Mouse (Mus musculus): ENCODE results near the gene Hoxd9. TPM values are rescaled to one million over a fixed set of nuclear protein-coding genes. Genes with fewer than 3 reads are reported as not detected.

Gene Hoxd9
- total RNA-seq, 2 experiments from 2014 or later = not detected

DNA sequence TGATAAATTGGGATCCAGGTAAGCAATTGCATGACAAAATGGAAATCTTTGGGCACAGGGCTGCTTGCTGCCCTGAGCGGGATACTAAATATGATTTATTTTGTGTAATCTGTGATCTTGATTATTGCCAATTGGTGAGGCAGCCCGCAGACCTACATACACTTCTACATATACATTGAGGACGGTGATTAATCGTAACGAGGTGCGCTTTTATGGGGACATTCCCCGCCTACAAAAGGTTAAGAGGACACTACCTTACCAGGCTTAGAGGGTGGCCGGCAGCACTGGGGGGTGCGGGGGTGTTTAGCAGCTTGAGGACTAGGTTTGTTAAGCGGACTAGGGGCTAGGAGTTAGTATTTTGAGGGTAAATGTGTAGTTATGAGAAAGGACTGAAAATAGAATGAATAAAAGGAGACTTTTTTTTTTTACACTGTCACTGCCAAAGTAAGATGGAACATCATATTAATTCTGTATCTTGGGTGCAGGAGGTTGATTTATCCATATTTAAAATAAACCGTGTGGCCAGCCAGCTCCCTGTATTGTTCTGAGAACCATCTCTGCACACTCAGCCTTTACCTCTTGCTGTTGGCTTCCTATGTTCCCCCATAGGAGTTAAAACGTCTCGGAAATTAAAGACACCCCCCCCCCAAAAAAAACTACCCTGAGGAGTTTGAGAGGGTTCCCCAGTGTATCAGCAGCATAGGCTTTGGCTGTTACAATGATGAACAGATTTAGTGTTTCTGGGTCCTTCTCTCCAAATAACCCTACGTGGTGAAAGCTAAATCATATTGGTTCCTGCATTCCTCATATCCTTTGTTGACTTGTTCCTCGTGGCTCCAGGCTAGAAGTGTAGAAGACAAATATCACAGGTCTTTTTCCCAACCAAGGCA is 39.4 kb downstream of the Hoxd9 start:
- intact Hi-C loops (cut with DNase I) = no loop called here
- no peak for DNase-seq (ENCODE audit: low spot score in 2 of 2)

DNA sequence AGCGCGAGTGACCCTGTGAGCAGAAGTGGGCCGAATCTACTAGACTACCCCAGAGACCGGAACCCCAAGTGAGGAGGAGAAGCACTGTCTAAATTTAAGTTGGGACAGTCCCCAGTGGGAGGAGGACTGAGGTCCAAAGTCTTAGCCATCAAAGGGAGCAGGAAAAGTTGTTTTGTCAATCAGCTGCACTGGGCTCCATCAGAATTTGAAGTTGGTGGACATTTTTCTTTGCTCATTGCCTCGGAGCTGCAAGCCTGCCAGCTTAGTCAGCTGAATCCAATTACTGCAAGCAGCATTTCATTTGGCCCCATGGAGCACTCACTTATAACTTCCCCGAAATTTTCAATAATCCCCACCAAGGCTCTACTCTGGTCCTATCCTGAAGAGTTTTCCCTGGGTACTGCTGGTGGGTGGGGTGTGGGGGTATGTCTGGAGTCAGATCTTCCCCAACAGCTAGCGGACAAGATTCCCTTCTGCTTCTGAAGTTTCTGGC is 40.1 kb downstream of the Hoxd9 start:
- DNase-seq (ENCODE audit: low spot score in 2 of 2) = no peak
- intact Hi-C loops (cut with DNase I) = no loop called here

DNA sequence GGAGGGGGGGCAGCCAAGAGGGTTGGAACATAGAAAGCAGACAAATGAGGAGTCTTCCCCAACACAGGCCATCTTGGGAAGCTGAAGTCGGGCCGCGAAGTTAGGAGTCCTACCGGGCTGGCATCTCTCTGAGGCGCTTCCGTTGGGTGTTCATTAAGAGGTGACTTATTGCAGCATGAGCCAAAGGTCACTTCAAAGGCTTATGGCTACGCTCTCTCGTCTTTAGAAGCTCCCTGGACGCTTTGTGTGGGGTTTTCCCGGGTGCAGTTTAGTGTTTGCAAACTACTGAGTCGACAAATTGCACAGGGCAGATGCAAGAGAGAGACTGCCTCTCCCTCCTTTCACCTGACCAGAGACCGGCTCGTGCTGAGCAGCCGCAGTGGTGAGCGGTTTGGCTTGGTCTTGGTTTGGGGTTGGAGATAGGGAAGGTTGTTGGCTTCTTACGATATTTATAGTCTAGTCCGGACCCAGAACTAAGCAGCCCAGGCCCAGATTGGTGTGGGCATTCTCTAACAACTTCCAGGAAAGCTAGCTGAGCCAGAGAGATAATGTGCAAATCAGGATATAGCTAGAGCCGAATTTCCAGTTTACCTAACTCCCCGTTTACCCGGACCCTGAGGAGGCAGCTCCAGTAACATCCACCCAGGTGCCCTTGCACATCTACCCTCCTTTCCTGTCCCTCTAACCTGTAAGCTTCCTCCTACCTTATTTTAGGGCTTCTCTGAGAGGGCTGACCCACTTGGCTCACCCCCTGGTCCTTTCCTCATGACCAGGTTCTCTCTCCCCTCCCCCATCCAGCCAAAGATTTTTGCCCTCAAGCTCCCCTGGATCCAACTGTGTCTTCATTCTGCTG is 41.3 kb downstream of the Hoxd9 start:
- intact Hi-C loops (cut with DNase I) = no loop called here
- no peak for DNase-seq (ENCODE audit: low spot score in 2 of 2)

DNA sequence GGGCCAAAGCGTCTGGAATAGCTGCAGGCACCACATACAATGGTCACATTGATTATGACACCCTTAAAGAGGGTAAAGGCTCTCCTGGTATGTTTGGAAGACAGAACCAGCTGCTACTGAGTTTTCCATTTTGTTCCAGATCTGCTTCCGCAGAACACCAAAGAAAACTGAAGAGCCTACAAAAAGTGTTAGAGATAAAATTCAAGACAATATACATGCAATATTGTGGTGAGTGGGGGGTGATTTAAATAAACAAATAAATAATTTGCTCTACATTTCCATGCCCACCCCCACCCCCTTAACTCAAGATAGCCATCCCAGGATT is 41.9 kb downstream of the Hoxd9 start:
- DNase-seq (ENCODE audit: low spot score in 2 of 2) = no peak
- intact Hi-C loops (cut with DNase I) = no loop called here

DNA sequence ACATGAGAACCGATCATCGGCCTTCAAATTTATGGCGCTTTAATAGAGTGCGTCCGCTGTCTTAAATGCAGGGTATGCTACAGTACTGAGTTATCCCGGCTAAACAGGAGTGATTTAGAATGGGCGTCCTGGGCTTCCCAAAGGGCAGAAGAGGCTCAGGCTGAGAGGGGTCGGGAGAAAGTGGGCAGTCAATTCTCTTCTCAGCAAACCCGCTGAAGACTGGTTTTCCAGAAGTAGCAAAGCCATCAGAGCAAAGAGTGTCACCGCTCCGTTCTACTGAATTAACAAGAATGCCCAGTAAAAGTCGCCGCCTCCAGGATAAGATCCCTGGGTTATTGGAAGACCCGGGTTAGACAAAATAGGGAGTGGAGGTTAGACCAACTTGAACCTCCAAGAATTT is 42.3 kb downstream of the Hoxd9 start:
- DNase-seq (ENCODE audit: low spot score in 2 of 2) = no peak
- intact Hi-C loops (cut with DNase I) = loop anchor here (10.0 kb wide), 1 partner anchor 675 kb away; no protein-coding TSS in a partner anchor

DNA sequence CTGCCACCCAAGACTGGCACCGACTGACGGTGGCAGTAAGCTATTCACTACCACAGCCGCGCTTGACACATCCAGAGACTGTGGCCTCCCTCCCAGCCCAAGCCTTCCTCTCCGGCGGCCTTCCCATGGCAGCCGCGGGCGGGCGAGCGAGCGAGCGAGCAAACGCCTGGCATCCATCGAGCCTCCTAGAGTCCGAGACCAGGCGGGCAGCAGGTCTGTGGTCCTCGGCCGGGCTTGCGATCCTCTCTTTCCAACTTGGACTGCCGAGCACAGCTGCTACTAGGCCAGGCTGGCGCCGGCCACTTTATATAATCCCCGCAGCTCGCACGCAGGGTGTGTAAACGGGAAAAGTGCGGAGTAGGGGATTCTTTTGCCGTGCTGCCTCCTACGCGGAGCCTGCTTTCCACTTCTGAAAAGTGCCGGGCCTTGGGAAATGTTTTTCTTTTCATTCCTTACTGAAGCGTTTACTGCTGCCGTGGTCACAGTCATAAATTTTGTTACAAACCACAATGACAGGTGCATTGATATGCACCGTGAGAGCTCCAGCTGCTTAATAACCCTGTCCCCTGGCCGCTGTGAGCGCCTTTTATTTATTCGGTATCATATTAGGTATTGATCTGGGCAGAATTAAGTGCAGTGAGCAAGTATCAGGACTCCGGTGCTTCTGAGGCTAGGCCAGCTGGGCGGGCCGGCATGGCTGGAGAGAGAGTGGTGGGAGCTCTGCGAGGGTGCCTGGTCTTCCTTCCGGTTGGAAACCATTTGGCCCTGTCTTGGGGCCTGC is 43.0 kb downstream of the Hoxd9 start:
- no peak for DNase-seq (ENCODE audit: low spot score in 2 of 2)
- intact Hi-C loops (cut with DNase I) = loop anchor here (10.0 kb wide), 1 partner anchor 676 kb away; no protein-coding TSS in a partner anchor

DNA sequence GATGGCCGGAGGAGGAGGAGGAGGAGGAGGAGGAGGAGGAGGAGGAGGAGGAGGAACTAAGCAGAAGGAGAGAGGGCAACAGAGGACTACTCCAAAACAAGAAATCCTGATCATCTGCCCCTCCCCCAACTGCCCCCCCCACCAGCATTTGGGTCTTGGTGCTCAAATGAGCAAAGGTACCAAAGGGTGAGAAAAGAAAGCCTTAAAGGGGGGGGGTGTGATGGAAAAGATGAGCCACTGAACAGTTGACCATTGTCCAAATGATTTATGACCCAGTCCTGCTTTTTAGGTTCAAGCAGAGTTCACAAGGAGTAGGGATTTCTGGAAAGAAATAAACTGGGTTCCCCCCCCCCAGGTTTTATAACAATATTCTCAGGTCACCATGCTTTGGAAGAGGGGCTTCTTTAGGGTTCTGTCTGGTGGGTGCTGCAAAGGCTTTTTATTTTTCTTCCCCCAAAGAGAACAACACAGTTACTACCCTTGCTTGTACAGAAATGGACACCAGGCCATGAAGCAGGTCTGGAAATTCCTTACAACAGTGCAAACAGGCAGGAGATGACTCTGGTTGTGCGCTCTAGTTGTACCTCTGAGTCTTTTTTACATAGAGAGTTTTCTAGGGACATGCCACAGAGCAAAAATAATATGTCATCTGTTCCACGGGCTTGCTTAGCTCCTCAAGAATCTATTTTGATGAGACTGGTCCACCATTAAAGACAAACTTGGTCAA is 43.9 kb downstream of the Hoxd9 start:
- no peak for DNase-seq (ENCODE audit: low spot score in 2 of 2)
- intact Hi-C loops (cut with DNase I) = loop anchor here (10.0 kb wide), 1 partner anchor 677 kb away; no protein-coding TSS in a partner anchor

DNA sequence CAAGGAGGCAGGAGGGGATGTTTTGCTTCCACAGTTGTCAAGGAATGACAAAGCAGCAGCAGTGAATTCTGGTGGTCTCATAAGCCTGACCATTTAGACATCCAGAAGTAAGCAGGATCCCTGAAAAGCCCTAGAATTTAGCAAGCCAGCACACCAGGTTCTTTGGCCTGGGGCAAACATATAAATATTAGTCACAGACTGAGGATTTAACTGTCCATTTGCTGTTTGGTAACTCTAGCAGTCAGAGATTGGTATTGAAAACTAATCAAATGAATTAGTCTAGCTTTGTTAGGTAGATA is 44.4 kb downstream of the Hoxd9 start:
- intact Hi-C loops (cut with DNase I) = loop anchor here (10.0 kb wide), 1 partner anchor 677 kb away; no protein-coding TSS in a partner anchor
- DNase-seq (ENCODE audit: low spot score in 2 of 2) = no peak

DNA sequence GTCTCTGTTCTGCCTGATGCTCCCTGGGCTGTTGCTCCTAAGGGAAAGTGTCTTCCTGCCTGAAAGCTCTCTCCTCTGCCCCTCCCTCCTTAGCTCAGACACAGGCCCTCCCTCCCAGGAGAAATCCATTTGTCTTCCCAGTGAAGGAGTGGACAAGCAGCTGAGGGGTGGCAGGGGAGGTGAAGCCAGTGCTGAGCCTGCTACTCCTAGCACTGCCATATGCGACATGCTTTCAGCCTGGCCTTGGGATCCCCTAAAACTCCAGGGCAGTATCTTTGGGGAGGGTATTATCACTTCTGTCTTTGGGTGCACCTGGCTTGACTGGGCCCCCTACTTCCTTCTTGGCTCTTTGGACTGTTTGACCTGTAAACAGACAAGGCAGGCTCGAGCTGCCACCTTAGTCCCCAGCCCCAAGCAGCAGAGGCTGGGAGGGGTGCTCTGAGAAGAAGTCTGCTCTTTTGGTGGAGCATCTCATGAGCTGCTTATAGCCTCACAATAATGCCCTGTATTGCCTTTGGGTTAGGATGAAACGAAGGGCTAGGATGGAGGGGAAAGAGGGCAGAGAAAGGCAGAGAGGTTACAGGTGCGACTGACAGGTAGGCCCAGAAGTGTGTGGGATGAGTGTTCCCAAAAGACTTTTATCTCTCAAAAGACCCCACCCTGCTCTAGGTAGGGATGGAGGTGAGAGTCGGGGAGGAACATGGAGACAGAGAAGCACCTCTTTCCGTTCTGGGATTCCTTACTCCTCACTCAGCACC is 48.2 kb downstream of the Hoxd9 start:
- intact Hi-C loops (cut with DNase I) = loop anchor here (10.0 kb wide), 1 partner anchor 681 kb away; no protein-coding TSS in a partner anchor
- DNase-seq (ENCODE audit: low spot score in 2 of 2) = no peak

DNA sequence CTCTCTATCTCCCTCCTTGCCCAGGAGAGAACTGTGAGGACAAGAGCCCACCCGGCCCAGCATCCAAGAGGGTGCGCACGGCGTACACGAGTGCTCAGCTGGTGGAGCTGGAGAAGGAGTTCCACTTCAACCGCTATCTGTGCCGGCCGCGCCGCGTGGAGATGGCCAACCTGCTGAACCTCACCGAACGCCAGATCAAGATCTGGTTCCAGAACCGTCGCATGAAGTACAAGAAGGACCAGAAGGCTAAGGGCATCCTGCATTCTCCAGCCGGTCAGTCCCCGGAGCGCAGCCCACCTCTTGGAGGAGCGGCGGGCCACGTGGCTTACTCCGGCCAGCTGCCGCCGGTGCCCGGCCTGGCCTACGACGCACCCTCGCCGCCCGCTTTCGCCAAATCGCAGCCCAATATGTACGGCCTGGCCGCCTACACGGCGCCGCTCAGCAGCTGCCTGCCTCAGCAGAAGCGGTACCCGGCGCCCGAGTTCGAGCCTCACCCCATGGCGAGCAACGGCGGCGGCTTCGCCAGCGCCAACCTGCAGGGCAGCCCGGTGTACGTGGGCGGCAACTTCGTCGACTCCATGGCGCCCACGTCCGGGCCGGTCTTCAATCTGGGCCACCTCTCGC is 48.9 kb downstream of the Hoxd9 start:
- DNase-seq (ENCODE audit: low spot score in 2 of 2) = no peak
- intact Hi-C loops (cut with DNase I) = loop anchor here (10.0 kb wide), 1 partner anchor 682 kb away; no protein-coding TSS in a partner anchor

DNA sequence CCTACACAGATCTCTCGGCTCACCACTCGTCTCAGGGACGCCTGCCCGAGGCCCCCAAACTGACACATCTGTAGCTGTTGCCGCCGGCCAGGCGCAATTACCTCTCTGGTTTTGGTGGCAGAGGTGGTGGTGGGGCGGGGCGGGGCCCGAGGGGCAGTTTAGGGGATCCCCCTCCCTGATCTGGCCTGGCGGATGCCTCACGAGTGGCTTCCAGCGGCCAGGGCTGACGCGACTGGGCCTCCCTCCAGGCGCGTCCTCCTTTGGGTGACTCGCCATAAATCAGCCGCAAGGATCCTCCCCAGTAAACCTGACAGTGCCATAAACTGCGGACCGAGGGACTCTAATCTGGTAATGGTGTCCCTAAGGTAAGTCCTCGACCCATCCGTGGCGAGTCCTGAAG is 49.5 kb downstream of the Hoxd9 start:
- DNase-seq (ENCODE audit: low spot score in 2 of 2) = no peak
- intact Hi-C loops (cut with DNase I) = loop anchor here (10.0 kb wide), 1 partner anchor 682 kb away; no protein-coding TSS in a partner anchor

DNA sequence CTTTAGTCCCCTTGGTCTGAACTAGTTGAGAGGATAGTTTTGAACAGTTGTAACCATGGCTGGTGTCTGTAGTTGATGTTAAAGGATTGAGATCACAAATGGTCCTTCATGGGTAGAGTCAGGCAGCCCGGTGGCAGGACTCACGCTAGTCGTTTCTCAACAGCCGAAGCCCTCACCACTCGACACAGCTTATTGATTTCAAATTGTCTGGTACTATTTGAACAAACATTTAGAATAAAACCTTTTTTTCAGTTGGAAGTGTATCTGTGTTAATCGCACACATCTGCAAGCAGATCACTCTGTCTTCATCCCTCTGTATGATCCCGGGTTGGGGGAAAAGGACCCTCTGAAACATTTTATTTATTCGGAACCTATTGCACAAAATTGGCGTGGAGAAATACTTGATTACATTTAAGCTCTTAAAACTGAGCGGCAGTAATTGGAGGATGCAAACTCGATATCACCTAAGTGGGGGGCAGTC is 50.2 kb downstream of the Hoxd9 start:
- intact Hi-C loops (cut with DNase I) = loop anchor here (10.0 kb wide), 1 partner anchor 683 kb away; no protein-coding TSS in a partner anchor
- no peak for DNase-seq (ENCODE audit: low spot score in 2 of 2)

DNA sequence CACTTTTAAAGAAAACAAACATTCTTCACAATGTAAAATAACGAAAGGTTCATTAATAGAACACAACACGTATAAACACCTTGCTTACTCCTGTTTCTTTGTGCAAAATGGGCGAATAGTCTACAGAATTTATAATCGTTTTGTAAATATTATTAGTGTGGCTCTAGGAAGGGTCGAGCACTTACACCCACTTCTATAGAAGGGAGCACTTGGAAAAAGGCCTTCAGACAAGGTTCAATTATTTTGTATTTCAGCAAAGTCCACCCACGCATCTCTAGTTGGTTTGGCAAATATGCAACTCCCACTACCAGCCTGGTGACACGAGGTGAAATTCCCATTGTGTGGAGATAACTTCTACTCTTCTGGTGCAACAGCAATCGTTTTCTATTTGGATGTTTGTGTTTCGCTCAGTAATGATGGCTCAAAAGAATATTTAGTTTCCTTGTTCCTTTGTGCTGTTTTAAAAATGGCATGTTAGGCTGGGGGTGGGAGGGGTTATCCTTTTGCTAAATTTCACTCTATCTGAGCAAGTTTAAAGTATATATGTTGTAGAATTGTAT is 51.0 kb downstream of the Hoxd9 start:
- intact Hi-C loops (cut with DNase I) = loop anchor here (10.0 kb wide), 1 partner anchor 684 kb away; no protein-coding TSS in a partner anchor
- DNase-seq (ENCODE audit: low spot score in 2 of 2) = no peak

DNA sequence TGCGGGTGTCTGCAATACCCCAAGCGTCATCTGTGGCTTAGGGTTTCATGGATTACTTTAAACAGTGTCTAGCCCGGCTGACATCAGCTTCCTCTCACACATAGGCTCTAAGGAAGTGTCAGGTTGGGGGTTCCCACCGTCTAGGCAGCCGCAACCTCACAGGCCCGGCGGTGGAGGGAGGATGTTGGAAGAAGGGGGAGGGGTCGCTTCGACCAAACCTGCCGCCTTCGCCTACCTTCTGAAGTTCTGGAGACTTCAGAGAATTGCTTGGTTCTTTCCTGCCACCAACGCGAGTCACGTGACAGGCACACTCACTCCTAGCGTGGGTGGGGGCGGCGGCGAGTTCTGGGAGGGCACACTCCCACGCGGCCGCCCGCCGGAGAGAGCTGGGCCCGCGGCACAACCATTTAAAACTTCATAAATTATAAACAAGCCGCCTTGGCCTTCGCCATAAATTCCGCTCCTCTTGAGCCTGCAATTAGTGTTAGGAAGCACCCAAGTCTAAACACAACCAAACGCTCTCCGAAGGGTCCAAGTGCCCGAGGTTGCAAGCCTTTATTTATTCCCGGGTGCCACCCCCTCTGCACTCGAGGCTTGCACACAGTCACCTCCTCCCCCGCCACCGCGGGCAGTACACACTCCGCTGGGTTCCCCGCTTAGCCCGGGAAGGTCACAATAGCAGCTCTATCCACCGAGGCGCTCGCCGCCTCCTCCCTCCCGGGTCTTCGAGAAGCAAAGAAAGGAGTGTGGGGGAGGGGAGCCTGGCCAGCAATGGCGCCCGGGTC is 52.0 kb downstream of the Hoxd9 start:
- DNase-seq (ENCODE audit: low spot score in 2 of 2) = no peak
- intact Hi-C loops (cut with DNase I) = loop anchor here (10.0 kb wide), 1 partner anchor 685 kb away; no protein-coding TSS in a partner anchor

Data from left cerebral cortex, postnatal 14 days (tissue).